Mouse (Mus musculus): ENCODE measurements around the gene Vwa3a.

DNA sequence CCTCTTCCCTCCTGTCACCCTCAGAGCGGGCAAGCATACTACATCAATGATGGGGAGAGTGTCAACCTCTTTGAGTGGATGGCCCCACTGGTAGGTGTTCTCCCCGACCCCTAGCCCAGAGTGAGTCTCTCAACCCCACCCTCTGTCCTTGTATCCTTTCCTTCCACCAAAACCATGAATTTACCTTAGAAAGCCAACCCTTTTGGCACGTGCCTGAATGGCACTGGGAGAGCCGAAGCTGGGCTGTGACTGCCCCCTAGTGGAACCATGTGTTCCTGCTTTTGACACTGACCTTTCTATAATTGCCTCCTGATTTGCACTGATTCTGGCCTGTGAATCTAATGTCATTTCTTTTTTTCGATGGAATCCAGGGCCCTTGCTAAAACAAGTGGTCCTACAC, 84.1 kb downstream of the Vwa3a start:
- TF ChIP-seq CTCF (IDR thresholded peaks at IDR 0.05; ENCODE audit: low read depth): peak; percentile 95
- TF ChIP-seq EP300 (optimal IDR thresholded peaks at IDR 0.05): no peak

Measured in stomach, postnatal 0 days (tissue).